Mouse (Mus musculus): ENCODE data around the gene Nepro.
A peak's percentile ranks its signal among the peaks of the same experiment; 100 is the strongest.

The Nepro gene

DNA sequence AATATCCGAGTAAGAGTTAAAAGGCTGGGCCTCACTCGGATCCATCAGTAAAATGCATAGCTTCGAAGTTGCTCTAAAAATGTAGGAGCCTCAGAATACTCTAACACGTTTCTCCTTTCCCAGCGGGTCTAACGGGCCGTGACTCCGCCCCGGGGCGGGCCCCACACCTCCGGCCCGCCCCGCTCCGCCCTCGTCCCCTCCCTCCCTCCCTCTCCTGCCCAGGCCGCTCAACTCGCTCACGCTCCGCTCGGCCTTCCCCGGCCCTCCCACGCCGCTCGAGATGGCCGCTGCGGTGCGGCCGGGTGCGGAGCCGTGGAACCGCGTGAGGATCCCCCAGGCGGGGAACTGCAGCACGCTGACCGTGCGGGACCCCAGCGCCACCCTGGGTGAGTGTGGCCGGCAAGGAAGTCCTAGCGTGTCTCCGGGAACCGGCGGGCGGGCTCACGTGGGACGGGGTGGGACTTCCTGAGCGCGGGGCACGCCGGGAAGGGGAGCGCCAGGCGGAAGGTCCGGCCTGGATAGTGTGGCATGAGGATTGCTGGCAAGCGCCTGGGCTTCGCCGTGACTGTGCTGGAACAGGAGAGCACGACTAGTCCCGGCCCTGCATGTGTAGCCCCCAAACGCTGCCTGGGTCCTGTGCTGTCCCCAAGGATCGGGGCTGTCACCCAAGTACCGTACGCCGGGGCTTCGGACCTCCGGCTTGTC, at the start of gene Nepro:
Gene Nepro, plus strand, starts transcription at position 219 of the 705 bp plus-strand sequence.
- peak; percentile 96 for DNase-seq (ENCODE audit: extremely low read depth, insufficient read length, low spot score)

DNA sequence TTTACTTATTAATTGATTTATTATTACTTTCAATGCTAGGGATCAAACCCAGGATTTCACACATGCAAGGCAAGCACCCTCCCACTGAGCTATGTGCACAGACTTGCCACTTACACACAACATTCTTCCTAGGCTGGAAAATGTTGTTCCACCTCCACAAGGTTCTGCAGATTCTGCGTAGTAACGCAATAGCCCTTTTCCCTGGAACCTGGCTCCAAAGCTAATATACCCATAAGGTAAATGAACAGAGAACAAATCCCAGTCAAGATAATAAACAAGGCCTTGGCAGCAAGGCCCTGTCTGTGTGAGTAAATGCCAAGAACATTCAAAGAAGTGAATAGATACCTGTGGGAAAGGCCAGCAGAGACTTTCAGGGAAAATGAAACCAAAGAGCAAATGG, 47.7 kb upstream of the Nepro start:
- DNase-seq (ENCODE audit: extremely low read depth, insufficient read length, low spot score), result no peak

DNA sequence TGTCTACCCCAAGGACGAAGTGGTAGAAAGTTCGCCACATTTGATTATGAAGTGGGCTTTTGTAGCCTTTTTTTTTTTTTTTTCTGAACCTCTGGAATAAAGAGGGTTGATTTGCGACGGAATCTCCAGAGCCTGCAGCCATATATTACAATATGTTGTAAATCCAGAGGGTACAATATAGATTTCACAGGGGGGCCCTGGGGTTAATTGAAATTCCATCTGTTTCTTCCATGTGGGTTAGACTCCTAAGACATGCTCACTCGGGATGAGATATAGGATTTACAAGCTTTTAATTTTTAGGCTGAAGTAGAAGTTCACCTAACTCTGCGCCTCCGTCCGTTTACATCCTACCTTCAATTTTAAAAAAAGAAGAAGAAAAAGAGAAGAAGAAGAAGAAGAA, 45.0 kb upstream of the Nepro start:
- DNase-seq (ENCODE audit: extremely low read depth, insufficient read length, low spot score), result no peak

- no peak for DNase-seq (ENCODE audit: extremely low read depth, insufficient read length, low spot score)
Measured at GRCm38 (mm10) chr16:44679503-44679971, 44.6 kb upstream of the Nepro start.

DNA sequence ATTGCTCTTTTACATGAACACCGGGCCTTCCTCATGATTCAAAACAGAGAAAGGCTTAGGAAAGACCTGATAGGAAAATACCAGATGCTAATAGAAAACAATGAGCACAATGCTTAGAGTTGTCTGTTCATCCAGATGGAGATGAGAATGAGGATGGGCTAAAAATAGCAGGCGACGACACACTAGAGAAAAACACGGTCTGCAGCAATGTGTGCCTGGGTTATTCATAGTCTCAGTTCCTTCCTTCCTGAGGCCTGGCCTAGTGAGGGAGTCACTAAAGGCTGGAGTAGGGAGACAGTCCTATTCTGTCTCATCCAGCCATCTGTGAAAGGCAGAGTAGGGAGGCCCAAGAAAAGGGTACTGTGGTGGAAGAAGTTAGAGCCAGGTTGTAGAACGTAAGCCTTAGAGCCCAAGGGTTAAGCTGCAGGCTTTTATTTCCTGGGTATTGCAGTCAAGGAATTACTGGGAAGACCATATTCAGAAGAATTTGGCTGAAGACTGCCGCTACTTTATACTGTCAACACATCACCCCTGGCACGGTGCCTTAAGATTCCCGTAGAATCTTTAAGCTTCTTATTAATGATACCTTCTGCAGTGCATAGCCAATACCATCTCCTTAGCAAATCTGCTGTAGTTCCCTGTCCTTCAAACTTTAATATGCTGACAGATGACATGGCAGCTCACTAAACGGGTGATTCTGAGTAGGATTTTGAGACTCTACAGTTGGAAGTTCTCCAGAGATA, 43.2 kb upstream of the Nepro start:
- no peak for DNase-seq (ENCODE audit: extremely low read depth, insufficient read length, low spot score)

GRCm38 (mm10) chr16:44684646-44685045, 39.5 kb upstream of the Nepro start:
- DNase-seq (ENCODE audit: extremely low read depth, insufficient read length, low spot score), result peak; percentile 18

GRCm38 (mm10) chr16:44685401-44685800, 38.7 kb upstream of the Nepro start:
- no peak for DNase-seq (ENCODE audit: extremely low read depth, insufficient read length, low spot score)

DNA sequence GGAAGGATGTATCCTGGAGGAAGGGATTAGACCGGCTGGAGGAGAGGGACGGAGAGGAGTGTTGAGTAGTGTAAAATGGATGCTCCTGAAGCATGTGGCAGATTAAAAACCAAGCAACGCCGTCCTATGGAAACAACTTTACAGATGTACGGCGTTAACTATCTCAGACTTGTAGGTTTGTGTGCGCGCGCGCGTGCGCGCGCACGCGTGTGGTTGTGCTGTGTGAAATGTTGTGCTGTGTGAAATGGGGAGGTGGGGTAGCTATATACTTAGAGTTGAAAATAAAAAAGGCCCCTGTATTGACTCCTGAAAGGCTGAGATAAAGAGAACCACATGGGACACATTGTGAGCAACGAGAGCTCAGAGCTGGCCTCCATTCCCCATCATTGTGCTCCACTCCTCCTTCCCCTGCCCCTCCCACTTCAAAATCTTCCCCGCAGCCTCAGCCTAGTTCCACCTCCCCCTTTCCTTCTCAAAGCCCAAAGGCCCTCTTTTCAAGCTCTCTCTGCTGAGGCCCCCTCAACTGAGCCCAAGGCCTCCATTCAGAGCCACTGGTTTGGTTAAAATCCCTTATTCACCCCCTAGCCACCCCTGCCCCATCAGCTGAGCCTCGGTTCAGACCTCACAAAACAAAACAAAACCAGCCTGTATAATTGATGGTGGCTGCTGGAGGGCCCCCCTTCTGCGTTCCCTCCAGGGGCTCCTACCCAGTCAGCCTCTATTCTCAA, 36.9 kb upstream of the Nepro start:
- DNase-seq (ENCODE audit: extremely low read depth, insufficient read length, low spot score), result no peak

DNA sequence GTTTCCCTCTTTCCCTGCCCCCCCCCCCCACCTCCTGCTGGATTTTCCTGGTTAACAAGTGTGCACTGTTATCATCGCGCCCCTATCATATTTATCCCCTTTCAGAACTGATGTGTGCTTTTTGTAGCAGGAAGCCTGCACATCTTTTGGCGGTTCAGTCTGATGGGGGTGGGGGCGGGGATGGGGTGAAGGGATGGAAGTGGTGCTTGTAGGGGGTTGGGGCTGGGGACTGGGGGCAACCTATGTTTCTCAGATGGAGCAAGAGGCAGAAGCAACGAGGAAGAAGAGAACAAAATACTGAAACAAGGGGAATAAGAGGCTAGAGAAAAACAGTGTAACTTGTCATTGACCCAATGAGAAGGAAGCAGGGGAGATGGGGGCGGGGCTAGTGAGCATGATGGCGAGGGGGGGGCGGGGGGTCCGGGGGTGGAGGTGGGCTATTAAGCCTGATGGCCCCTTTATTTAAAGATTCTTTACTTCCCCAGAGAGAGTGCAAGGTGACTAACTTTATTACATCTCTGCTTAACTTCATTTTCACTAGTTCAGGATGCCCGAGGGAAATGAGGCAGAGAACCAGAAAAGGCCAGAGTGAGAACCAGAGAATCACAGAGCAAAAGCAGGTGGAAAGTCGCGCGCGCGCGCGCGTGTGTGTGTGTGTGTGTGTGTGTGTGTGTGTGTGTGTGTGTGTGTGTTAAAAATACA, 36.2 kb upstream of the Nepro start:
- no peak for DNase-seq (ENCODE audit: extremely low read depth, insufficient read length, low spot score)

DNA sequence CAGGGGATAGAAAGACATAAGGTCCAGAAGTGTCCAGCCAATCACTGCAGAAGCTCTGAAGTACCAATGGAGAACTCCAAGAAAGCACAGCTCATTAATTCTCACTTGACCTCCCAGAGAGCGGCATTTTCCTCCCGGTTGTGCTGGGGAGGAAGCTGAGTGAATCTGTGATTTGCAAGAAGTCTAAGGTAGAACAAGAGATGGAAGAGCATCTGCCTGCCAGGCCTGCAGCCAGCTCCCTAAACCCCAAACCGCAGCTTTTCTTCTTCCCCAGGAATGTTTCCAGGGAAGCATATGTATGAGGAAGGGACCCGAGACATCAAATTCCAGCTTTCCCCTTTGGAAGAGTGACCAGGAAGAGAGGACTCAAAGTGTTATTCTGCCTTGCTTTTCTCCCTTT, 35.6 kb upstream of the Nepro start:
- peak; percentile 16 for DNase-seq (ENCODE audit: extremely low read depth, insufficient read length, low spot score)

DNA sequence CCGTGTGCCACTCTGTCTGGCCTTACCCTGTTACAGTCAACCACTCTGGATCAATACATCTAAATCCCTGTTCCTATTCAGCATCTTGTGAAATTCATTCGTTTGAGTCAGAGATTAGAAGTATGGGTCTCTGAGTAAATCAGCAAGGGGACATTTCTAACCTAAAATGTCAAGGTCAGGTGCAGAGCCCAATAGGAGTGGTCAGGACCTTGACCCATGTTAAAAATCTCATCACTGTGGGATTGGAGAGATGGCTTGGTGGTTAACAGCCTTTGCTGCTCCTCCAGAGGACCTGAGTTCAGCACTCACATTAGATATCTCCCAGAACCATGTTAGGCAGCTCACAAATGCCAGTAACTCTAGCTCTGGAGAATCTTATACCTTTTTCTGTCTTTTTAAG, 33.6 kb upstream of the Nepro start:
- no peak for DNase-seq (ENCODE audit: extremely low read depth, insufficient read length, low spot score)

- DNase-seq (ENCODE audit: extremely low read depth, insufficient read length, low spot score), result no peak
Measured at GRCm38 (mm10) chr16:44691066-44691465, 33.0 kb upstream of the Nepro start.

- DNase-seq (ENCODE audit: extremely low read depth, insufficient read length, low spot score), result no peak
Measured at GRCm38 (mm10) chr16:44691561-44692141, 32.5 kb upstream of the Nepro start.

DNA sequence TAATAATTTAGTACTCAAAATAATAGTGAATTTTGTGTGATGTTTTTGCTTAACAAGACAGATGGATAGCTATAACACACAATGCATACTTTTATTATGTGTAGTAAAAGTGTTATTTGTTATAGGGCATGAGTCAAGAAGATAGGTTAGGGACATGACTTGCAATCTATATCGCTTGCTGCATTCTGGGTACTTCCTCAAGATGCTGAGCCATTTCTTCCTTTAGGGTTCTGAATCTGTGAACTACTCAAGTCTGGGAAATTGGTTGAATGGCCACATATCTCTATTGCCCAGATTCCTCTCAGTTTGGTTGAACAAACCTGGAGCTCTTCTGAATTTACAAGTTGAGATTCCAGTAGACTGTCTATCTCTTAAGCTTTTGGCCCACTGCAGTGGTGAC, 31.6 kb upstream of the Nepro start:
- DNase-seq (ENCODE audit: extremely low read depth, insufficient read length, low spot score), result no peak

- DNase-seq (ENCODE audit: extremely low read depth, insufficient read length, low spot score), result no peak
Measured at GRCm38 (mm10) chr16:44693695-44694094, 30.4 kb upstream of the Nepro start.

DNA sequence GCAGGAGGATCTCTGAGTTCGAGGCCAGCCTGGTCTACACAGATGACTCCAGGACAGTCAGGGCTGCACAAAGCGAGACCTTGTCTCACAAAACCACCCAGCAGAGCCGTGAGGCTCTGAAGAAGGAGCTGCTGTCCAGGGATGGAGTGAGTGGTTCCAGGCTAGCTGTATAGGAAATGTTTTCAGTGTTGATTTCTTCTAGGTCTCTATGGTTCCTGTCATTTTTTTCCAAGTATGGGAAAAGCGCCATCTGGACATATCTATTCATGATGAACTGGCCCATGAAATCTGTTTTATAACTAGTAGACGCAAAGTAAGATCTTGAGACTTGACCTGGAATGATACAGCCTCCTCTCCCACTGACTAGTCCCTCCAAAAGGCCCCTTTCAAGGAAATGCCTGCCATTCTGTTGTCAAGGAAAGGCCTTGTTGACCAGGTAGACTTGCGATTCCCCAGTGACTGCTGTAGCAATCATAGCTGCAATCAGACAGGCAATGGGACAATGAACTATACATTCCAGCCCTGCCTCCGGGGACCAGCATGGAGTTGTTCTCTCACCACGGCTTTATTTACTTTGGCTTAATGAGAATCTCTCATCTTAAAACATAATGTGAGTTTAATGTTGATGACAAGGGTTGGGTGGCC, 28.8 kb upstream of the Nepro start:
- DNase-seq (ENCODE audit: extremely low read depth, insufficient read length, low spot score), result no peak

DNA sequence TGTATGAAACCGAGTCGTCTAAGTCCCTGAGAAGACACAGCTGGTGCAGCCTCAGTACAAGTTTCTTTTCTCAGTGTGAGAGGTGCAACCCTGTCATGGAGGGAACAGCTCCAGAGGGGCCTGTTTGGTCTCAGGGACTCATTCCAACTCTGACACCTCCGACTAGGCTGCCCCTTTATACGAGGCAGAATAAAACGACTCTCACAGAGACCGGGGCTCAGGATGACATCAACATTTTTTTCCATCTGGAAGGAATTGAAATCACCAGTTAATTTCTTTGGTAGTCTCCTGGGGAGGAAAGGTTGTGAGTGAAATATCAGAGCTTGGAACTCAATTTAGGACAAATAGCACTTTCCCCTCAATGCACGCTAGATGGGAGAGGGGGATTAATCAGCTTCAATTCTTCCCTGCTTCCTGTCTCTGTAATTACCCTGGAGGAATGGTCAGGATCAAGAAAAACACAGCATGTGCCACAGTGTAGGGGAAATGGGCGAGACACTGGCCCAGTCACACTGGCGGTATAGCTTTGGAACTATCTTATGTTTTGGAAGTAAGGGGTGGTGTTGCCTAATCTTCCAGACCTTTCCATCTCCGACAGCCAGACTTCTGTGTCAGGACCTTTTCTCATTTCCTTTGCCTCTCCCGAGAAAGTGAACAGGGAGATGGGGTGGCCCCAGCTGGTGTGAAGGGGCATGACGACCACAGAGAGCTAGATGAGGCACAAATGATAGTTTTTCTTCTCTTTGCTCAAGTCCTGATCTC, 28.1 kb upstream of the Nepro start:
- no peak for DNase-seq (ENCODE audit: extremely low read depth, insufficient read length, low spot score)

DNA sequence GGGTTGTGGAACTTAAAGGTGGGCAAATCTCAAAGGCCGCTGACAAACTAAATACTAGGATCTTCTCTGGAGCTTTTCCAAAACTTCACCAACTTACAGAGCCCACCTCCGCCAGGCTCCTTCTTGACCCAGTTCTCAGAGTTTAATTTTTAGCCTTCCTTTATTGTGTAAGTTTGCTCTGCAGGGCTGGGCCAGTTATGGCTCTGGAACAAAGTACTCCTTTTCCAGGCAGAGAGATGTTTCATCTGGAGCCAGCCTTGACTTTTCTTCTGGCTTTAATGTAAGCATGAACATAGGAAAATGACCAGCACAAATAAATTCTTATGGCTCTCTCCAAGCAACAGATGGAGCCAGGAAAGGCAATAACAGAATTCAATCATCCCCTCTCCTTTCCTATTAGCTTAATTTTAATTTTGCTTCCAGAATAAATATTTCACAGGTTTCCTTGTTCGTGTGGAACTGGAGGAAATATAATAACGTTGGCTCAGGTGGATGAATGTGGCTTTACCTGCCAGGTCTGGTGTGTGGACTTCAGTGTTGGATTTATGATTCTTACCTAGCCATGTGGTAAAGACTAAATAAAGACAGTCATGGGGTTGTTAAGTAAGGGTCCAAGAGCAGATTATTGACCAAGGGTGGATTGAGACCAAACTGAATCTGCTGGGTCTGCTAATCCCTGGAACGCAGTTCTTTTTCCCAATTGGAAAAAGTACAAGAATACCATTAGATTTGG, 26.5 kb upstream of the Nepro start:
- DNase-seq (ENCODE audit: extremely low read depth, insufficient read length, low spot score), result no peak

DNA sequence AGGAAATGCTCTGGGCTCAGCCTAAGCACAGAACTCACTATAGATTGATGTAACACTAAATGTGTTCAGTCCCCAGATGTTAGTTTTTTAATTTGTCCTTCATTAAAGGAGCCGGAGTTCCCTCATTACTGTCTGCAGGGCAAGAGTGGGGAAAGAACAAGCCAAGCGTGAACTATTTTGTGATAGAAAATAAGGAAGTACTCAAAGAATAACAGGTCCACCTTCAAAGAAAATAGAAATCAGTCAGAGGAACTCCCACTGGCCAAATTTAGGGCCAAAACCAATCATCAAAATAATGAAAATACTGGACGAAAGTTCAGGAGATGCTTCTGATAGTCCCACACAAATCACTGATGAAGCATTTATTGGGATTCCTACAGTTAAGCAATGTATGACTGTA, 22.9 kb upstream of the Nepro start:
- no peak for DNase-seq (ENCODE audit: extremely low read depth, insufficient read length, low spot score)
